Mouse (Mus musculus): ENCODE results near the gene Cbarp.

DNA sequence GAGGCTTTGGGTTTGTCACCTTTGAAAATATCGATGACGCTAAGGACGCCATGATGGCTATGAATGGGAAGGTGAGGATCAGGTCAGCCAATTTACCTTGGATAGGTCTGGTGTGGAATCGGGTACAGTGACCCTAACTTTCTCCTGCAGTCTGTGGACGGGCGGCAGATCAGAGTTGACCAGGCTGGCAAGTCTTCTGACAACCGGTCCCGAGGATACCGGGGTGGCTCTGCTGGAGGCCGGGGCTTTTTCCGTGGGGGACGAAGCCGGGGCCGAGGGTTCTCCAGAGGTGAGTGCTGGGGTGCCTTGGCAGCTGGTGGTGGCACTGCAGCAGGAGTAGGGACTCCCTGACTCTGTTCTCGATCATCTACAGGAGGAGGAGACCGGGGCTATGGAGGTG is 29.4 kb upstream of the Cbarp start:
- TF ChIP-seq CTCF (IDR thresholded peaks at IDR 0.05; ENCODE audit: low read depth, low read length) = no peak
- TF ChIP-seq POLR2AphosphoS5 (IDR thresholded peaks at IDR 0.05; ENCODE audit: insufficient replicate concordance, low read depth, low read length) = no peak
- no peak for TF ChIP-seq GATA1 (IDR thresholded peaks at IDR 0.05; ENCODE audit: borderline replicate concordance, low read length)
- TF ChIP-seq TAL1 (conservative IDR thresholded peaks at IDR 0.05; ENCODE audit: low read depth, low read length) = no peak
- TF ChIP-seq GATA2 (IDR thresholded peaks at IDR 0.05; ENCODE audit: borderline replicate concordance, low read depth, low read length) = no peak

Data from G1E (cell line).